ENCODE assay signal across 9 mouse cellular contexts in genomic region chr1:89656643-89657321, GRCm38 (mm10).
A peak's percentile ranks its signal among the peaks of the same experiment; 100 is the strongest.
DNase-seq lines count a peak whose midpoint lies in the region; ATAC-seq and TF ChIP-seq lines count a peak whose summit lies in the region.
"Had no signal": no experiment of that assay in that cellular context is flagged by ENCODE, and none has a peak within 500 bp of the region (broad histone marks: within the 10 kb centered on the region; RNA-seq: fewer than 3 reads in every experiment).

No protein-coding gene starts in this region.

- H3K9ac ChIP-seq in lung, postnatal 0 days (replicated peaks; ENCODE audit: low read depth), result no peak overlapping the region

- H3K27me3 ChIP-seq in lung, postnatal 0 days (replicated peaks; ENCODE audit: insufficient read depth, low read length), result no peaks in the 10 kb centered on the region
- H3K27me3 ChIP-seq: CH12.LX had no signal

- no peaks in the 10 kb centered on the region for H3K9me3 ChIP-seq in lung, postnatal 0 days (ENCODE audit: low read length)

- 0 out of 2 replicates have a peak overlapping the region, but pooled peaks have one; percentile 21 for H3K27ac ChIP-seq in lung, postnatal 0 days (ENCODE audit: low read length)

- TF ChIP-seq EP300 in lung, postnatal 0 days (IDR thresholded peaks at IDR 0.05), result no peak; the same call in 1 of the 2 replicates

- H3K36me3 ChIP-seq in lung, postnatal 0 days (ENCODE audit: insufficient read depth, low read length), result no peaks in the 10 kb centered on the region

- intact Hi-C loops in heart, postnatal 14 days (cut with DNase I), result no loop called here

- peak; percentile 86 for ATAC-seq in frontal cortex, adult (ENCODE audit: low TSS enrichment)
- peak; percentile 87 for ATAC-seq in lung, postnatal 0 days
- no peak for ATAC-seq in megakaryocyte-erythroid progenitor cell, adult 5-6 weeks (replicated peaks; ENCODE audit: low FRiP score, low TSS enrichment, poor library complexity, severe bottlenecking)

- no peak overlapping the region for H3K4me3 ChIP-seq in lung, postnatal 0 days (ENCODE audit: low read depth, low read length)

- 22% methylated on average over 11 of the region's 11 CpGs for WGBS in lung, postnatal 0 days

- H3K4me1 ChIP-seq in lung, postnatal 0 days (ENCODE audit: insufficient read depth, low read depth, low read length), result no peaks in the 10 kb centered on the region

- no peak for DNase-seq in frontal cortex, postnatal 10 days (ENCODE audit: low spot score in 2 of 2)
- DNase-seq in 3134 (ENCODE audit: extremely low read depth, insufficient read length, low spot score), result peak; percentile 71
- peak; percentile 38 for DNase-seq in cerebellum, adult 8-10 months
- DNase-seq in heart, postnatal 14 days, result peak; percentile 49 to 50
- peak; percentile 79 for DNase-seq in lung, postnatal 0 days (ENCODE audit: low spot score)
- DNase-seq in spleen, adult 12 weeks (ENCODE audit: low spot score), result no peak

- no peak overlapping the region; the same call in 1 of the 2 replicates for H3K4me2 ChIP-seq in lung, postnatal 0 days (replicated peaks; ENCODE audit: low read depth, low read length)

- no peak for TF ChIP-seq CTCF in lung, postnatal 0 days (IDR thresholded peaks at IDR 0.05)

Comparison
In these comparisons a context has a peak if more than half of its experiments do, and no peak if none do; other contexts are left out.
1. DNase-seq: peak in 3134 (single experiment), cerebellum, adult 8-10 months (single experiment), heart, postnatal 14 days (2 of 2) and lung, postnatal 0 days (single experiment); none in frontal cortex, postnatal 10 days (0 of 2) and spleen, adult 12 weeks (single experiment).